Mouse (Mus musculus) embryonic facial prominence, embryonic 15.5 days (tissue): Measurements from ENCODE around the gene Rasgef1b. TPM values are rescaled to one million over a fixed set of nuclear protein-coding genes. Genes with fewer than 3 reads are reported as not detected.

ENCODE experiments used
- ATAC-seq: fragments of 200-750 bp; cut with Nextera tagmentation; 2 replicates; pipeline ENCODE4 v1.8.0; 2017; ENCODE audit warnings: low read depth, moderate TSS enrichment; ENCODE audit not compliant: insufficient number of reproducible peaks, low FRiP score, low TSS enrichment
- H3K27ac ChIP-seq: fragments of 300-500 bp; sonication (generic); replicated peaks from 2 replicates; pipeline ENCODE4 v1.5.1; 2015; ENCODE audit warnings: mild to moderate bottlenecking, inconsistent platforms
- H3K27me3 ChIP-seq: fragments of 300-500 bp; sonication (generic); 2 replicates; pipeline ENCODE4 v1.6.1; 2015; ENCODE audit warnings: inconsistent platforms
- H3K36me3 ChIP-seq: fragments of 300-500 bp; sonication (generic); 2 replicates; pipeline ENCODE4 v1.6.1; 2015; ENCODE audit warnings: mild to moderate bottlenecking, inconsistent platforms
- H3K4me1 ChIP-seq: fragments of 300-500 bp; sonication (generic); 2 replicates; pipeline ENCODE4 v1.6.1; 2015; ENCODE audit warnings: inconsistent platforms
- H3K4me2 ChIP-seq: fragments of 300-500 bp; sonication (generic); replicated peaks from 2 replicates; pipeline ENCODE4 v1.6.1; 2015; ENCODE audit warnings: mild to moderate bottlenecking, inconsistent platforms
- H3K4me3 ChIP-seq: fragments of 300-500 bp; sonication (generic); replicated peaks from 2 replicates; pipeline ENCODE4 v1.5.1; 2015; ENCODE audit warnings: mild to moderate bottlenecking, inconsistent platforms
- H3K9ac ChIP-seq: fragments of 300-500 bp; sonication (generic); 2 replicates; pipeline ENCODE4 v1.6.1; 2015; ENCODE audit warnings: inconsistent platforms
- H3K9me3 ChIP-seq: fragments of 300-500 bp; sonication (generic); replicated peaks from 2 replicates; pipeline ENCODE4 v1.6.1; 2016; ENCODE audit warnings: inconsistent platforms
- WGBS: fragments of 180-500 bp; shearing (Covaris S2); methylation state at CpG from one replicate; pipeline ENCODE4 v1.1.7; 2015; 5-methylcytosine and 5-hydroxymethylcytosine counted together
- polyA plus RNA-seq: library from polyadenylated mRNA; unstranded; fragments of >200 nt; fragmentation: Nextera tagmentation; extraction: Ambion mirVana; gene quantifications from 2 replicates; pipeline ENCODE4 v1.2.1, GENCODE M21; 2015

Gene Rasgef1b
- polyA plus RNA-seq, 1 experiment from 2014 or later = 11.5 TPM

DNA sequence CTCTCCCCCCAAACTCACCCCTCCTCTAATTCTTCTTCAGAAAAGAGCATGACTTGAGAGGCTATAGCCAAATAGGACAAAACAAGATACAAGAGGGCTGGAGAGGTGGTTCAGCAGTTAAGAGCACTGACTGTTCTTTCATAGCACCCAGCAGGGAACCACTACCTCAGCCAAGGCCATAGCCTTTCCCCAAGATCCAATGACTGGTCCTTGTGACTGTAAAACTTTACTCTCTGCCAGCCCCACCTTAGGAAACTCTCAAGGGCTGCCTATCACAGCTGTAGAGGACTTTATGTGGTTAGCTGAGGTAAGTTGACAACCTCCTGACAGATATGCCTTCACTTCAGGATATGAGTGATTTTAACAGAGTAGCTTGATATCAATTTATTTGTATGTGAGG, 258.3 kb downstream of the Rasgef1b start:
- H3K9ac ChIP-seq = no peak overlapping the region
- H3K27ac ChIP-seq = no peak overlapping the region
- no peaks in the 10 kb centered on the region for H3K9me3 ChIP-seq
- ATAC-seq = no peak
- H3K27me3 ChIP-seq = no peaks in the 10 kb centered on the region
- no peaks in the 10 kb centered on the region for H3K36me3 ChIP-seq
- no peaks in the 10 kb centered on the region for H3K4me1 ChIP-seq
- no peak overlapping the region for H3K4me2 ChIP-seq
- H3K4me3 ChIP-seq = no peak overlapping the region

GRCm38 (mm10) chr5:99459007-99459406, 269.9 kb downstream of the Rasgef1b start:
- H3K36me3 ChIP-seq = no peaks in the 10 kb centered on the region
- no peaks in the 10 kb centered on the region for H3K4me1 ChIP-seq
- no peak overlapping the region for H3K4me2 ChIP-seq
- no peaks in the 10 kb centered on the region for H3K27me3 ChIP-seq
- no peaks in the 10 kb centered on the region for H3K9me3 ChIP-seq
- H3K9ac ChIP-seq = no peak overlapping the region
- no peak overlapping the region for H3K27ac ChIP-seq
- 81% methylated on average over 6 of the region's 6 CpGs for WGBS
- no peak overlapping the region for H3K4me3 ChIP-seq
- ATAC-seq = no peak

- no peaks in the 10 kb centered on the region for H3K36me3 ChIP-seq
- ATAC-seq = no peak
- H3K27me3 ChIP-seq = no peaks in the 10 kb centered on the region
- H3K4me2 ChIP-seq = no peak overlapping the region
- no peak overlapping the region for H3K27ac ChIP-seq
- H3K9me3 ChIP-seq = no peaks in the 10 kb centered on the region
- no peak overlapping the region for H3K4me3 ChIP-seq
- H3K9ac ChIP-seq = no peak overlapping the region
- H3K4me1 ChIP-seq = no peaks in the 10 kb centered on the region
- 88% methylated on average over 3 of the region's 3 CpGs for WGBS
Observed at GRCm38 (mm10) chr5:99457291-99457690, 271.6 kb downstream of the Rasgef1b start.

GRCm38 (mm10) chr5:99451939-99452338, 276.9 kb downstream of the Rasgef1b start:
- ATAC-seq = no peak
- Histone ChIP-seq H3K4me3 (no peak overlapping the region), H3K36me3 (no peaks in the 10 kb centered on the region), H3K27ac (no peak overlapping the region), H3K9me3 (no peaks in the 10 kb centered on the region), H3K27me3 (no peaks in the 10 kb centered on the region), H3K4me1 (no peaks in the 10 kb centered on the region), H3K9ac (no peak overlapping the region), H3K4me2 (no peak overlapping the region)
- 50% methylated on average over 2 of the region's 2 CpGs for WGBS

DNA sequence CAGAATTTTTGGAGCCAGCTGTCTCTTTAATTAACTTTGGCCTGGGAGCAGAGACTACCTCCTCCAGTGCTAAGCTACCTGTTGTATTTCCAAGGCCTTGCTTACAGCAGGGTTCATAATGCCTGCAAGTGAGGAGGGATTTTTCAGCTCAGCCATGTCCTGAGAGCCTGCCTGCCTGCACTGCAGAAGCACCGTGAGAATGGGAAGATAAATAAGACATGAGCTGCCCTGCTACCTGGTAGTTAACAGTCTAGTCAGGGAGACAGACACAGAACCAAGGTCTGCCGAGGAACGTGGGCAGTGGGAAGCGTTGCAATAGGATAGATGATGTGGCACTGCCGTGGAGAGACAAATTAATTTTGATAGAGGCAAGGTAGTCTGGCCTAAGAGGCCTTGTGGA, 277.4 kb downstream of the Rasgef1b start:
- ATAC-seq = no peak
- H3K27ac ChIP-seq = no peak overlapping the region
- no peaks in the 10 kb centered on the region for H3K4me1 ChIP-seq
- no peaks in the 10 kb centered on the region for H3K36me3 ChIP-seq
- H3K9me3 ChIP-seq = no peaks in the 10 kb centered on the region
- H3K4me2 ChIP-seq = no peak overlapping the region
- no peaks in the 10 kb centered on the region for H3K27me3 ChIP-seq
- WGBS = 67% methylated on average over 5 of the region's 5 CpGs
- no peak overlapping the region for H3K9ac ChIP-seq
- H3K4me3 ChIP-seq = no peak overlapping the region

DNA sequence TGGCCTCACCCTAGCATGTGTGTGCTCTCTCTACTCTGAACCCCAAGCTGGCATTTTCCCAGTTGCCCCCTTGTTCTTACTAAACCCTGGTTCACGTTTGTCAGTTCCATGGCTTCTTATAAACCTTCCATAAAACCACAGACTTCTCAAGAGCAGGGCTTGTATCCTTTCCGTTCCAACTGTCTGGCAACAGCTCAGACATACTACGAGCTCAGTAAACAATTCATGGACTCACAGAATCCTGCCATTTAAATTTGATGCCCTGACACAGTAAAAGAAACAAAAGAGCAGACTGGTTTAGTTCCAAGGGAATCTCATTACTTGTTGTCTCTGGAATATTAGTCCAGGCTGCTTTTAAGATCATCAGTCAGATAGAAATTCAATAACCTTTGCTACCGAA, 277.9 kb downstream of the Rasgef1b start:
- no peak overlapping the region for H3K9ac ChIP-seq
- no peak overlapping the region for H3K4me3 ChIP-seq
- H3K4me2 ChIP-seq = no peak overlapping the region
- H3K36me3 ChIP-seq = no peaks in the 10 kb centered on the region
- H3K27ac ChIP-seq = no peak overlapping the region
- no peaks in the 10 kb centered on the region for H3K4me1 ChIP-seq
- ATAC-seq = no peak
- no peaks in the 10 kb centered on the region for H3K27me3 ChIP-seq
- WGBS = 38% methylated on average over 4 of the region's 4 CpGs
- no peaks in the 10 kb centered on the region for H3K9me3 ChIP-seq

DNA sequence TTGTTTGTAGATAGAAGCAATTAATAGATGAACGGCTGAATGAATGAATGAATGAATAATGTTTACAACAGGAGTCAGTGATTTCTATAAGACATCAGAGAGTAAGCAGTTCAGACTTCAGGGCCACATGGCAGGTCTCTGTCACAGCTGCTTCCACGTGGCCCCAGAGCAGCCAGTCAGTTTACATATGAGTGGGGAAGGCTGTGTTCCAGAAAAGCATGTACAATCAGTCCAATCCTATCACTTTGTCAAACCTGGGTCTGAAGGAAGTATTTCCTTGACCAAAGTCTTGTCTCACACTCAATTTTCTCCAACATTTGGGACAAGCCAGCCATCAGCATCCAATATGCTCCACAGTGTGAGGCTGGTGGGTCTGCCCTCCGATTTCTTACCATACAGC, 278.4 kb downstream of the Rasgef1b start:
- 73% methylated on average over 3 of the region's 3 CpGs for WGBS
- no peak overlapping the region for H3K9ac ChIP-seq
- H3K9me3 ChIP-seq = no peaks in the 10 kb centered on the region
- no peak for ATAC-seq
- no peak overlapping the region for H3K4me2 ChIP-seq
- no peaks in the 10 kb centered on the region for H3K27me3 ChIP-seq
- H3K36me3 ChIP-seq = no peaks in the 10 kb centered on the region
- H3K4me3 ChIP-seq = no peak overlapping the region
- no peaks in the 10 kb centered on the region for H3K4me1 ChIP-seq
- no peak overlapping the region for H3K27ac ChIP-seq

DNA sequence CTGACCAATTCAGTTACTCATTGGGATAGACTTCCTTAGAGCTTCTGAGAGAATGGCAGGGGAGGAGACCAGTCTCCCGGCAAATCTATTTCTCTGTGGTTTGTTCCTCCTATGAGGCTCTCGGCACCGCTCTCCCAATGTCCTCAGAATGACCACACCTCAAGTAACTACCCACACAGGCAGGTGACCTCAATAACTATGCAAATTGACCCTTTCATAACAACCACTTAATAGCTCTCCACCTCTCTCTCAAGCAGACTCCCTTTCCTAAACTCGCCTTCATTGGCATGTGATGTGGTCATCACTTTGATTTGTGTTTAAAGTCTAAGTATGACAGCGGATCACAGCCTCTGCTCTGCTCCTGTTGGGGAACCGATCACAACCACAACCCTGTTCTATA, 281.4 kb downstream of the Rasgef1b start:
- no peaks in the 10 kb centered on the region for H3K36me3 ChIP-seq
- no peaks in the 10 kb centered on the region for H3K4me1 ChIP-seq
- H3K27ac ChIP-seq = no peak overlapping the region
- no peak for ATAC-seq
- no peaks in the 10 kb centered on the region for H3K27me3 ChIP-seq
- no peaks in the 10 kb centered on the region for H3K9me3 ChIP-seq
- no peak overlapping the region for H3K4me3 ChIP-seq
- H3K4me2 ChIP-seq = no peak overlapping the region
- 87% methylated on average over 6 of the region's 6 CpGs for WGBS
- H3K9ac ChIP-seq = no peak overlapping the region

DNA sequence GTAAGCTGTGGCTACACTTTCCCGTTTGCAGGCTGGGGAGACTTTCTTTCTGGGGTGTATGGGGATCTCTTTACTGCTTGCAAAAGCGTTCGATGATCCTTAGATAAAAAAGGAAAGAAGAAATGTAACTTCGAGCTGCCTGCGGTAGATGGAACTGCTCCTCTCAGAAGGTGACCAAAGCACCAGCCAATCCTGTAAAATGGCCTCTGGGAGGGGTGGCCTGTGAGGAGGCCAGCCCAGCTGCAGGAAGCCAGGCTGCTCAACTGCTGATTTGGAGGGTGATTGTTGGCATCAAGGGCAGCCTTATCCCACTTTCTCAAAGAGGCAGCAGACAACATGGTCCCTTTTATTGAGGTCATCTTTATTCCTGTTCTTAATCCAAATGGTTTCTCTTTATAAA, 283.6 kb downstream of the Rasgef1b start:
- no peak for ATAC-seq
- no peaks in the 10 kb centered on the region for H3K36me3 ChIP-seq
- H3K27me3 ChIP-seq = no peaks in the 10 kb centered on the region
- 75% methylated on average over 5 of the region's 5 CpGs for WGBS
- no peak overlapping the region for H3K4me2 ChIP-seq
- H3K9ac ChIP-seq = no peak overlapping the region
- H3K27ac ChIP-seq = no peak overlapping the region
- H3K4me1 ChIP-seq = no peaks in the 10 kb centered on the region
- H3K9me3 ChIP-seq = no peaks in the 10 kb centered on the region
- H3K4me3 ChIP-seq = no peak overlapping the region

- no peak overlapping the region for H3K27ac ChIP-seq
- 69% methylated on average over 7 of the region's 7 CpGs for WGBS
- H3K4me2 ChIP-seq = no peak overlapping the region
- H3K36me3 ChIP-seq = no peaks in the 10 kb centered on the region
- no peaks in the 10 kb centered on the region for H3K4me1 ChIP-seq
- no peak overlapping the region for H3K4me3 ChIP-seq
- H3K27me3 ChIP-seq = no peaks in the 10 kb centered on the region
- ATAC-seq = no peak
- H3K9ac ChIP-seq = no peak overlapping the region
- H3K9me3 ChIP-seq = no peaks in the 10 kb centered on the region
Observed at GRCm38 (mm10) chr5:99444777-99445176, 284.1 kb downstream of the Rasgef1b start.

GRCm38 (mm10) chr5:99440109-99440508, 288.8 kb downstream of the Rasgef1b start:
- 56% methylated on average over 6 of the region's 6 CpGs for WGBS
- ATAC-seq = no peak
- Histone ChIP-seq H3K9ac (no peak overlapping the region), H3K36me3 (no peaks in the 10 kb centered on the region), H3K4me3 (no peak overlapping the region), H3K4me2 (no peak overlapping the region), H3K27ac (no peak overlapping the region), H3K9me3 (no peaks in the 10 kb centered on the region), H3K27me3 (no peaks in the 10 kb centered on the region), H3K4me1 (peaks cover 5% of the 10 kb centered on the region; the same call in 1 of the 2 replicates)

DNA sequence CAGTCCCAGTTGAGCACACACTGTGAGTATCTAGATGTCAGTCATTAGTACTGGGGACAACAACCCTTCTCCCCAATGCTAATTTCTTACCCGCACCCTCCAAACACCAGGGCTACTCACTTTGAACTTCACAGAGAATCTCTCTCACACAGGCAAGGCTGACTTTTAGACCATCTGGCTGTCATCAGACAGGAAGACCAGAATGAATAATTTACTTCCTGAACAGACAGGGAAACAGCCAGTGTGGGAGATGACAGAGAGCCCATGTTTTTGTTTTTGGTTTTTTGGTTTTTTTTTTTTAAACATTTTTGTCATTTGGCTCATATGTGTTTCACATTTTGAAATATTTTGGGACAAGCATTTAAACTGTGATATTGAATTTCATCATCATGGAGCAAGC, 290.3 kb downstream of the Rasgef1b start:
- H3K9ac ChIP-seq = no peak overlapping the region
- no peak for ATAC-seq
- WGBS = 29% methylated on average over 1 of the region's 1 CpGs

More for the DNA sequence above, 290.3 kb downstream of the Rasgef1b start:
- no peak overlapping the region for H3K27ac ChIP-seq
- H3K27me3 ChIP-seq = no peaks in the 10 kb centered on the region
- H3K4me3 ChIP-seq = no peak overlapping the region
- no peaks in the 10 kb centered on the region for H3K36me3 ChIP-seq
- no peaks in the 10 kb centered on the region for H3K9me3 ChIP-seq
- peaks cover 5% of the 10 kb centered on the region; the same call in 1 of the 2 replicates for H3K4me1 ChIP-seq
- no peak overlapping the region for H3K4me2 ChIP-seq
